Mouse (Mus musculus) spleen, adult 2 months (tissue): ENCODE results near the gene Serpina3f.

ENCODE experiments used
- CTCF ChIP-seq: fragments of 200-500 bp; IDR thresholded peaks from 2 replicates; pipeline ENCODE4 v1.5.1; 2011; ENCODE audit warnings: mild to moderate bottlenecking, inconsistent platforms; ENCODE audit not compliant: insufficient read depth, insufficient read length, insufficient replicate concordance; ENCODE audit errors: extremely low read depth
- POLR2A ChIP-seq: fragments of 200-500 bp; IDR thresholded peaks from 2 replicates; pipeline ENCODE4 v1.6.1; 2011; ENCODE audit warnings: low read depth, low read length, inconsistent platforms

DNA sequence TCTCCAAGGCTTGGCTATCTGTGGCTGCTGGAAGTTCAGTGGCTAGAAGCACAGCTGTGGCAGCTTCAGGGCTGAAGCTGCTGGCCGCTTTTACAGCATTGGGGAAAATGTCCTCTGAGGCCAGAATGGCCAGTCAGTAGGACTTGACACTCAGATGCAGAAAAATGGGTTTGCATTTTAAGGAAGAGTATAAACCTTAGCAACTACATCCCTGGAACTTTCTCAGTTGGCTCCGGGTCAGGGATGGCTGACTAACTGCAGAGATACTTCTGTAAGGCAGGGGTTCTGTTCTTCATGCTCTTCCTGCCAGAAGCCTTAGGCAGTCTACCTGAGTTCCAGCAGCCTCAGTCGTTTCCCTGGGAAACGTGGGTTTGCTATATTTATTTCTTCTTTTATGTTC lies 29.3 kb upstream of the Serpina3f start:
- no peak for TF ChIP-seq POLR2A
- TF ChIP-seq CTCF: no peak
